Mouse (Mus musculus) heart, adult 2 months (tissue): ENCODE data around the gene Omt2a. TPM values are rescaled to one million over a fixed set of nuclear protein-coding genes. Genes with fewer than 3 reads are reported as not detected.
"Not testable (repeated sequence)": the region's sequence is repeated elsewhere in the genome, so short reads cannot be mapped to it uniquely, and the experiment has no call there.

Experiments
- DNase-seq, 2 experiments: peaks; one replicate each; pipeline ENCODE4 v3.0.0; 2021
- H3K27ac ChIP-seq: fragments of 200-600 bp; 2 replicates; pipeline ENCODE4 v1.8.1; 2022
- H3K27me3 ChIP-seq: fragments of 200-500 bp; 2 replicates; pipeline ENCODE4 v1.6.1; 2012; ENCODE audit warnings: mild to moderate bottlenecking, low read length, inconsistent platforms, mixed read lengths; ENCODE audit not compliant: control insufficient read depth, insufficient read depth
- H3K36me3 ChIP-seq: fragments of 200-500 bp; 2 replicates; pipeline ENCODE4 v1.6.1; 2012; ENCODE audit warnings: low read length, inconsistent platforms; ENCODE audit not compliant: control insufficient read depth, insufficient read depth
- H3K4me1 ChIP-seq: fragments of 200-500 bp; 2 replicates; pipeline ENCODE4 v1.6.1; 2011; ENCODE audit warnings: low read length; ENCODE audit not compliant: control insufficient read depth, insufficient read depth
- H3K4me3 ChIP-seq: fragments of 200-600 bp; 2 replicates; pipeline ENCODE4 v1.8.1; 2022
- H3K79me2 ChIP-seq: fragments of 200-500 bp; replicated peaks from 2 replicates; pipeline ENCODE4 v1.6.1; 2012; ENCODE audit warnings: mild to moderate bottlenecking, inconsistent platforms, low read length, moderate library complexity, mixed read lengths; ENCODE audit not compliant: control insufficient read depth, insufficient read depth
- H3K9ac ChIP-seq: fragments of 200-500 bp; 2 replicates; pipeline ENCODE4 v1.6.1; 2012; ENCODE audit warnings: low read depth, mild to moderate bottlenecking, control low read depth, inconsistent platforms, low read length, mixed read lengths
- CTCF ChIP-seq: fragments of 200-600 bp; IDR thresholded peaks from 2 replicates; pipeline ENCODE4 v1.8.1; 2022; ENCODE audit warnings: antibody characterized with exemption, mild to moderate bottlenecking, moderate library complexity
- EP300 ChIP-seq: fragments of 200-500 bp; IDR thresholded peaks from 2 replicates; pipeline ENCODE4 v1.6.1; 2011; ENCODE audit warnings: low read depth, low read length, control low read depth; ENCODE audit not compliant: insufficient read depth
- WGBS: fragments of 180-500 bp; shearing (Covaris S2); methylation state at CpG from one replicate; pipeline ENCODE4 v1.1.7; 2018; 5-methylcytosine and 5-hydroxymethylcytosine counted together
- intact Hi-C: fragments of 180-260 bp; cut with DNase I; formaldehyde crosslinking; loops from one replicate; pipeline ENCODE4 v1.15.1; 2025
- polyA plus RNA-seq: library from polyadenylated mRNA; depleted of rRNA; stranded (reverse); fragments of >200 nt; gene quantifications from 2 replicates; pipeline ENCODE4 v1.2.3, GENCODE M21; 2012
- total RNA-seq, 2 experiments: library from RNA; stranded (reverse); gene quantifications; 2 replicates each; pipeline ENCODE4 v1.2.3; 2021

Omt2a gene
- total and polyA plus RNA-seq, 3 experiments: not detected

DNA sequence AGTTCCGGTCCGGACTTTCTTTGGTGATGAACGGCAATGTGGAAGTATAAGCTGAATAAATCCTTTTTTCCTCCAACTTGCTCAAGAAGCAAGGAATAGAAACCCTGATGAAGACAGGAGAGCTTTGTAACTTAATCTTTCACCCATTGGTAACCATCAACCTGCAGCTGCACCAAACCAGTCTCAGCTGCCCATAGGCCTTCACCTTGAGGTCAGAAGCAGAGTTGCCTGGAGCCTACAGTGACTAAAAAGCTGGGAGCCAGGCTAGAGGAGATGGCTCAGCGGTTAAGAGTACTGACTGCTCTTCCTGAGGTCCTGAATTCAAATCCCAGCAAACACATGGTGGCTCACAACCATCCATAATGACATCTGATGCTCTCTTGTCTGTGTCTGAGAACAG, 27.9 kb upstream of the Omt2a start:
- H3K36me3 ChIP-seq, DNase-seq, H3K4me3 ChIP-seq, intact Hi-C loops, H3K27me3 ChIP-seq, H3K9ac ChIP-seq, H3K27ac ChIP-seq, H3K79me2 ChIP-seq, H3K4me1 ChIP-seq: not testable (repeated sequence)
- WGBS: 80% methylated on average over 4 of the region's 4 CpGs

DNA sequence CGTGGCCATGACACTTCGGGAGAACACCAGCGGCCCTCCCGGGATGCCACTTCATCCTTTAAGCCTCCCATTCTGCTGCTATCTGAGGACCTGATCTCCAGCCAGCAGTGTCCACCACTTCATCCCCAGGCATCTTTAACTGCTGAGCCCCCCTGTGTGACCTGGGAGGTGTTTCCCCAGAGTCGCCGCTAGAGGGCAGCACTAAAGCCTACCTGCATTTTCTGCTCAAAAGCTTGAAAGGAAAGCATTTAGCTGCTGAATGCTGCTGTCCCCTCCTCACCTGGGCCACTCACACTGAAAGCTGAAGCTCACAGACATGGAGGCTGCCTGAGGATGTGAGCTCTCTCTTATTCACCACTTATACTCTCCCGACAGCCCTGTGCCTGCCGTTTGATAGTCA, 25.7 kb upstream of the Omt2a start:
- H3K36me3 ChIP-seq, H3K79me2 ChIP-seq, H3K27me3 ChIP-seq, H3K27ac ChIP-seq, intact Hi-C loops, H3K4me3 ChIP-seq, H3K9ac ChIP-seq, H3K4me1 ChIP-seq: not testable (repeated sequence)
- 15% methylated on average over 8 of the region's 8 CpGs for WGBS
- DNase-seq: peak; percentile 21 to 61
- peak; percentile 86 for TF ChIP-seq CTCF

DNA sequence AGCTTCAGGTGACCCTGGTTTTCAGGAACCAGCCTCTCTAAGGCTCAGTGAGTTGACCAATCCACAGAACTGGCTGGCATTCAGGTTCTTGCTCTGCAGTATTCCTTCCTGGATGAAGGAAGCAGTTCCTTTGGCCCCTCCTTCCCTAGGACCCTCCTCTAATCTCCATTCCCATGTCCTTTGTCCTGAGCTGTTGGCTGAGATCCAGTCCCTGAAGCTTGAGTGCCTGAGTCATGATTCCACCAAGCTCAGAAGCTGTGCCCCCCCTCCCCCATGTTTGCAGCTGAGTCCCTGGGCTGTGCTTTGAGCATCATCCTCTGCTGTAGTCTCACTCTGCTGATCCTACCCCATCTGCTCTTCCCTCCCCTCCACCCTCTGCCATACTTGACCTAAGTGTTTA, 22.5 kb upstream of the Omt2a start:
- H3K27me3 ChIP-seq, H3K4me3 ChIP-seq, intact Hi-C loops, H3K9ac ChIP-seq, H3K27ac ChIP-seq, H3K79me2 ChIP-seq, DNase-seq, H3K4me1 ChIP-seq, H3K36me3 ChIP-seq: not testable (repeated sequence)

DNA sequence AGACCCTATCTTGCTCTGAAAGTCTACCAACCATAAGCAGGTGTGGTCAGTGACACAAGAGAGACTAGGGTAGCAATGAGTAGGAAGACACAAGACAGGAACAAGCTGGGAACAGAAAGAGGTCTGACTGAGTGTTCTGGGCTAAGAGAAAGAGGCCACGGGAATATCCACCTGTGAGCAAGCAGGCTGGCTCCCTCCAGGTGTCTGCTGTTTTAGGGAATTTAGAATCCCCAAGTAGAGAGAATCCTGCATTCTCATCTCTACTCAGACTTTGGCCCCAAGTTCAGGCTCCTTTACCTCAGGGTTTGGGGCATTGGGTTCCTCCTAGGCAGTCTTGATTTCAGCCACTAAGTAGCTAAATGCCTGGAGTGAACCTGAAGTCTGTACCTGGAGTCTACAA, 12.7 kb upstream of the Omt2a start, which contains the start of gene Omt2b:
Omt2b (plus strand) TSS at position 301 of the 400 bp plus-strand sequence.
- H3K9ac ChIP-seq, H3K27ac ChIP-seq, H3K36me3 ChIP-seq, DNase-seq, H3K79me2 ChIP-seq, H3K27me3 ChIP-seq, H3K4me3 ChIP-seq, H3K4me1 ChIP-seq, intact Hi-C loops: not testable (repeated sequence)
- WGBS: 82% methylated on average over 1 of the region's 1 CpGs

GRCm38 (mm10) chr9:78319499-78319898, 4.9 kb upstream of the Omt2a start:
- H3K9ac ChIP-seq: no peak overlapping the region
- H3K4me1 ChIP-seq: no peaks in the 10 kb centered on the region
- intact Hi-C loops: no loop called here
- no peak overlapping the region for H3K4me3 ChIP-seq
- no peak for DNase-seq
- no peak overlapping the region for H3K27ac ChIP-seq
- H3K27me3 ChIP-seq: no peaks in the 10 kb centered on the region
- no peaks in the 10 kb centered on the region for H3K79me2 ChIP-seq
- no peaks in the 10 kb centered on the region for H3K36me3 ChIP-seq
- TF ChIP-seq CTCF (peak; percentile 70), EP300 (no peak)
- WGBS: 5% methylated on average over 1 of the region's 1 CpGs

DNA sequence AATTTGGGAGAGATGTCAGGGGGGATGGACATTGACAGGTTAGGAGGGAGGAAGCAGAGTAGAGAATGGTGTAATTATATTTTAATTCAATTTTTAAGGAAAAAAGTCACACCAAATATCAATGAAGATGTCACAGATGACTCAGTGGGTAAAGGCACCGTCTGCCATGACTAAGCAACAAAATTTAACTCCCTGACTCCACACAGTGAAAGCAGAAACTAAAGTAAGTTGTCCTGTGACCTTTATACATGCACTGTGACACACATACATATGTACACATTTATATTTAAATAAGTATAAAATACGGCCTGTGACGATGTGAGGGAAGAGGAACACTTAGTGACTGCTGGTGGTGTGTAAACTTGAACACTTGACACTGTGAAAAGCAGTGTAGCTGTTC, 6.5 kb downstream of the Omt2a start:
- H3K79me2 ChIP-seq, intact Hi-C loops, H3K27me3 ChIP-seq, H3K36me3 ChIP-seq, H3K4me3 ChIP-seq, DNase-seq, H3K9ac ChIP-seq, H3K27ac ChIP-seq, H3K4me1 ChIP-seq: not testable (repeated sequence)
- 76% methylated on average over 3 of the region's 3 CpGs for WGBS

GRCm38 (mm10) chr9:78299143-78299542, 15.5 kb downstream of the Omt2a start:
- H3K27ac ChIP-seq, H3K36me3 ChIP-seq, H3K27me3 ChIP-seq, H3K9ac ChIP-seq, intact Hi-C loops, H3K79me2 ChIP-seq, H3K4me3 ChIP-seq, DNase-seq, H3K4me1 ChIP-seq: not testable (repeated sequence)
- WGBS: 52% methylated on average over 1 of the region's 1 CpGs
